Mouse (Mus musculus): ENCODE measurements at regions not wholly inside any gene's neighbourhood (a gene's known extent, or its start where the extent isn't known, plus 50 kb on each side); places are given as distances from the start of the nearest gene placed in this dataset.

DNA sequence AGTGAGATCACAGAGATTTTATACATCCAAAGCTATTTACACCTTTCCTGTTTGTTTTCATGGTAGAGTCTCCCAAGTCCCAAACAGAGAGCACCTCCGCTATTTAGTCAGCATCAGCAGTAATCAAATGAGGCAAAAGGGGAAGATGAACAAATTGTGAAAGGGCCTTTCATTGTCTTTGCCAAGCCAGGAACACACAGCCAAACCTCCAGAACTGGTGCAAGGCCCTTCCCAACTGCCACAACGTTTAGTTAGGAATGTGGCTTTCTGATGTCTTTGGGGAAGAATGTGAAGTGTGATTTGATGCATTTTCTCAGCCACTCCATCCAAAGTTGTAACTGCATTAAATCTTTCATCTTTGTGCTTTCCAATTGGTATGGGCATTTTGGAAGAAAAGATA, 353.6 kb upstream of the Galnt5 start:
- TF ChIP-seq CTCF (IDR thresholded peaks at IDR 0.05; ENCODE audit: borderline replicate concordance, insufficient read depth, low read depth, low read length) (no peak), POLR2A (IDR thresholded peaks at IDR 0.05; ENCODE audit: borderline replicate concordance, insufficient read depth, low read length) (no peak)

All from cerebellum, adult 2 months (tissue).